Mouse (Mus musculus): ENCODE results near the gene 1110065P20Rik. TPM values are rescaled to one million over a fixed set of nuclear protein-coding genes. Genes with fewer than 3 reads are reported as not detected.

1110065P20Rik gene
- polyA plus RNA-seq (2014; fragmentation: Illumina TruSeq; extraction: RNeasy Lipid Tissue Mini Kit (QIAGEN cat#74804); ENCODE audit: low read depth, low replicate concordance), result 1.5 TPM

GRCm38 (mm10) chr4:124850933-124851658, at the start of gene 1110065P20Rik:
Gene 1110065P20Rik, minus strand, starts transcription at chr4:124851196.

GRCm38 (mm10) chr4:124880599-124880998, 29.6 kb upstream of the 1110065P20Rik start, which contains the start of gene Epha10:
Gene Epha10, plus strand, starts transcription at chr4:124880899.

GRCm38 (mm10) chr4:124861283-124862188, 10.5 kb upstream of the 1110065P20Rik start, which contains the start of gene Maneal:
Gene Maneal, minus strand, starts transcription at chr4:124862171.

GRCm38 (mm10) chr4:124850261-124850913, 609 bp downstream of the 1110065P20Rik start, which contains the start of gene Yrdc:
Gene Yrdc, plus strand, starts transcription at chr4:124850679.

GRCm38 (mm10) chr4:124801552-124802308, 49.3 kb downstream of the 1110065P20Rik start, which contains the start of gene Mtf1:
Gene Mtf1, plus strand, starts transcription at chr4:124802104.

Other genes with a start within 250 kb of the 1110065P20Rik start
- gene 3100002H09Rik, start 240.4 kb downstream of the 1110065P20Rik start, polyA plus RNA-seq (2014; fragmentation: Illumina TruSeq; extraction: RNeasy Lipid Tissue Mini Kit (QIAGEN cat#74804); ENCODE audit: low read depth, low replicate concordance), result not detected
- not detected for gene Pou3f1, start 194.4 kb downstream of the 1110065P20Rik start, polyA plus RNA-seq (2014; fragmentation: Illumina TruSeq; extraction: RNeasy Lipid Tissue Mini Kit (QIAGEN cat#74804); ENCODE audit: low read depth, low replicate concordance)
- 27.4 TPM for gene Utp11, start 157.6 kb downstream of the 1110065P20Rik start, polyA plus RNA-seq (2014; fragmentation: Illumina TruSeq; extraction: RNeasy Lipid Tissue Mini Kit (QIAGEN cat#74804); ENCODE audit: low read depth, low replicate concordance)
- gene Fhl3, start 150.5 kb downstream of the 1110065P20Rik start, polyA plus RNA-seq (2014; fragmentation: Illumina TruSeq; extraction: RNeasy Lipid Tissue Mini Kit (QIAGEN cat#74804); ENCODE audit: low read depth, low replicate concordance), result not detected
- 15.3 TPM for gene Sf3a3, start 136.4 kb downstream of the 1110065P20Rik start, polyA plus RNA-seq (2014; fragmentation: Illumina TruSeq; extraction: RNeasy Lipid Tissue Mini Kit (QIAGEN cat#74804); ENCODE audit: low read depth, low replicate concordance)
- gene Inpp5b, start 109.3 kb downstream of the 1110065P20Rik start, polyA plus RNA-seq (2014; fragmentation: Illumina TruSeq; extraction: RNeasy Lipid Tissue Mini Kit (QIAGEN cat#74804); ENCODE audit: low read depth, low replicate concordance), result 15.7 TPM
- gene Mtf1, start 49.1 kb downstream of the 1110065P20Rik start, polyA plus RNA-seq (2014; fragmentation: Illumina TruSeq; extraction: RNeasy Lipid Tissue Mini Kit (QIAGEN cat#74804); ENCODE audit: low read depth, low replicate concordance), result 7.2 TPM
- 15.7 TPM for gene Yrdc, start 517 bp downstream of the 1110065P20Rik start, polyA plus RNA-seq (2014; fragmentation: Illumina TruSeq; extraction: RNeasy Lipid Tissue Mini Kit (QIAGEN cat#74804); ENCODE audit: low read depth, low replicate concordance)
- gene Maneal, start 11.0 kb upstream of the 1110065P20Rik start, polyA plus RNA-seq (2014; fragmentation: Illumina TruSeq; extraction: RNeasy Lipid Tissue Mini Kit (QIAGEN cat#74804); ENCODE audit: low read depth, low replicate concordance), result not detected
- not detected for gene Epha10, start 29.7 kb upstream of the 1110065P20Rik start, polyA plus RNA-seq (2014; fragmentation: Illumina TruSeq; extraction: RNeasy Lipid Tissue Mini Kit (QIAGEN cat#74804); ENCODE audit: low read depth, low replicate concordance)
- 2.9 TPM for gene 9930104L06Rik, start 85.9 kb upstream of the 1110065P20Rik start, polyA plus RNA-seq (2014; fragmentation: Illumina TruSeq; extraction: RNeasy Lipid Tissue Mini Kit (QIAGEN cat#74804); ENCODE audit: low read depth, low replicate concordance)
- 1.5 TPM for gene Cdca8, start 88.1 kb upstream of the 1110065P20Rik start, polyA plus RNA-seq (2014; fragmentation: Illumina TruSeq; extraction: RNeasy Lipid Tissue Mini Kit (QIAGEN cat#74804); ENCODE audit: low read depth, low replicate concordance)
- 0.26 TPM for gene Rspo1, start 135.2 kb upstream of the 1110065P20Rik start, polyA plus RNA-seq (2014; fragmentation: Illumina TruSeq; extraction: RNeasy Lipid Tissue Mini Kit (QIAGEN cat#74804); ENCODE audit: low read depth, low replicate concordance)
- gene Gnl2, start 165.4 kb upstream of the 1110065P20Rik start, polyA plus RNA-seq (2014; fragmentation: Illumina TruSeq; extraction: RNeasy Lipid Tissue Mini Kit (QIAGEN cat#74804); ENCODE audit: low read depth, low replicate concordance), result 34.0 TPM
- not detected for gene Dnali1, start 214.5 kb upstream of the 1110065P20Rik start, polyA plus RNA-seq (2014; fragmentation: Illumina TruSeq; extraction: RNeasy Lipid Tissue Mini Kit (QIAGEN cat#74804); ENCODE audit: low read depth, low replicate concordance)
- 6.6 TPM for gene Snip1, start 215.5 kb upstream of the 1110065P20Rik start, polyA plus RNA-seq (2014; fragmentation: Illumina TruSeq; extraction: RNeasy Lipid Tissue Mini Kit (QIAGEN cat#74804); ENCODE audit: low read depth, low replicate concordance)
- gene Meaf6, start 233.9 kb upstream of the 1110065P20Rik start, polyA plus RNA-seq (2014; fragmentation: Illumina TruSeq; extraction: RNeasy Lipid Tissue Mini Kit (QIAGEN cat#74804); ENCODE audit: low read depth, low replicate concordance), result 10.5 TPM

Data from liver, adult 10 weeks (tissue).